Mouse (Mus musculus): ENCODE measurements around the gene Rad51b. TPM values are rescaled to one million over a fixed set of nuclear protein-coding genes. Genes with fewer than 3 reads are reported as not detected.
A peak's percentile ranks its signal among the peaks of the same experiment; 100 is the strongest.

The Rad51b gene
- polyA plus RNA-seq, 1 experiment from 2014 or later, result 3.9 TPM

DNA sequence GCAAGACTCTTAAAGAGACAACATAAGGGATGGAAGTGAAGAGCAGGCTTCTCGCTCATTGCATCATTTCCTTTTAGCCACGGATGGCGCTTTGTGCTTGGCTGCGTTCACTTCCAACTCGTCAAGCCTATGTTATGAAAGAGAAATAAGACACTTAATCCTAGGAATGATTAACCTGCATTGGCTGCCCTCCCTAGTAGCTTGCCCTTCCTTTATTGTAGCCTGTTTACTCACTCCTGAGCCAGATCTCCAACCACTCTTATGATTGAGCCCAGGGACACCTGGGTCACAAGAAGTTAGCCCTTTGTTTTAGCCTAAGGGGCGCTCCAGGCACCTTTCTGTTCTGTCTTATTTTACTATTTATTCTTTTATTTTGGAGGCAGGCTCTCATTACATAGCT, 244.5 kb downstream of the Rad51b start:
- H3K4me2 ChIP-seq (ENCODE audit: low read length), result no peak overlapping the region
- ATAC-seq (replicated peaks; ENCODE audit: low FRiP score, low read depth) (peak; percentile 73; the same call in 1 of the 2 replicates), DNase-seq (ENCODE audit: low spot score) (peak; percentile 59)
- no peak overlapping the region for H3K4me3 ChIP-seq (replicated peaks; ENCODE audit: low read depth, low read length)
- peak overlapping the region; percentile 44; the same call in 1 of the 2 replicates for H3K27ac ChIP-seq
- no peaks in the 10 kb centered on the region for H3K27me3 ChIP-seq (ENCODE audit: insufficient read depth, low read length)
- H3K9ac ChIP-seq (ENCODE audit: low read depth, low read length), result no peak overlapping the region
- WGBS, result 55% methylated on average over 6 of the region's 6 CpGs
- H3K9me3 ChIP-seq (replicated peaks; ENCODE audit: low read length), result no peaks in the 10 kb centered on the region
- H3K4me1 ChIP-seq (replicated peaks; ENCODE audit: insufficient read depth, low read length), result no peaks in the 10 kb centered on the region
- TF ChIP-seq CTCF (IDR thresholded peaks at IDR 0.05; ENCODE audit: low read depth), result no peak
- no peaks in the 10 kb centered on the region for H3K36me3 ChIP-seq (ENCODE audit: insufficient read depth, low read length)

DNA sequence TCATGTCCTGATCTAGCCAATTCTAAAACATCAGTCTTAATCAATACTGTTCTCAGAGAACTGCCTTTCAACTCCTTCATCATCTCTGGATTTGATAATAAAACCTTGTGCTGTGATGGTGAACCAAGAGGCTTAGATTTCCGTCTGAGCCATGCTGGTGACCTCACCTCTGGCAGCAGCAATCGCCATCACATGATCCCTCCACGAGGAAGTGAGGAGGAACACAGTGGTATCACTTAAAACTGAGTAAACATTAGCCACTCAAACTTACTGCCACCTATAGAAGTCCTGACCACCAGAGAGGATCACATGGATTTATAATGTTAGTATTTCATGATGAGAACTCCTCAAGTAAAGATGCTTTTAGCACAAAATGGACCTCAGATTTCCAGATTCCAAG, 248.0 kb downstream of the Rad51b start:
- 52% methylated on average over 3 of the region's 3 CpGs for WGBS
- no peak for ATAC-seq (replicated peaks; ENCODE audit: low FRiP score, low read depth)
- no peak overlapping the region for H3K4me2 ChIP-seq (ENCODE audit: low read length)

DNA sequence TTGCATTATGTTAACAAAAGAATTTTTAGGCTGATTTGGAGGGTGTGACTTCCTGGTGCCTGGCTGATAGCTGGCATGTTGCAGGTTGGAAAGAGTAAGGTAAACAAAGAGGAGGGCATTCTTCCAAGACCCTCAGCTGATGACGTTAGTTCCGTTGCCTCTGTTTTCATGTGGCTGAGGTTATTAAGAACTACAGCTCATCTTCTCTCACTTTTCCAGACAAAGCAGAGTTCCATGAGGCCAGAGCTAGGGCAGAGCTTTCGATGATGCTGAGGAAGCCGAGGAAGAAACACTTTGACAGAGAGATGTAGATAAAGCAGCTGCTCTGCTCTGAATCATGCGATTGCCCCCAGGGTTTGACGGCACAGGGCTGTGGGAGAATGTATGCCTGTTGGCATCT, 250.5 kb downstream of the Rad51b start:
- Histone ChIP-seq H3K27ac (no peak overlapping the region), H3K4me3 (replicated peaks; ENCODE audit: low read depth, low read length) (no peak overlapping the region), H3K27me3 (ENCODE audit: insufficient read depth, low read length) (no peaks in the 10 kb centered on the region), H3K36me3 (ENCODE audit: insufficient read depth, low read length) (no peaks in the 10 kb centered on the region), H3K4me1 (replicated peaks; ENCODE audit: insufficient read depth, low read length) (no peaks in the 10 kb centered on the region), H3K9ac (ENCODE audit: low read depth, low read length) (no peak overlapping the region), H3K4me2 (ENCODE audit: low read length) (no peak overlapping the region), H3K9me3 (replicated peaks; ENCODE audit: low read length) (no peaks in the 10 kb centered on the region)
- no peak for ATAC-seq (replicated peaks; ENCODE audit: low FRiP score, low read depth)
- no peak for DNase-seq (ENCODE audit: low spot score)
- WGBS, result 59% methylated on average over 6 of the region's 6 CpGs
- TF ChIP-seq CTCF (IDR thresholded peaks at IDR 0.05; ENCODE audit: low read depth), result no peak

More for the DNA sequence above, 248.0 kb downstream of the Rad51b start:
- Histone ChIP-seq H3K27ac (no peak overlapping the region), H3K9ac (ENCODE audit: low read depth, low read length) (no peak overlapping the region), H3K4me1 (replicated peaks; ENCODE audit: insufficient read depth, low read length) (no peaks in the 10 kb centered on the region), H3K36me3 (ENCODE audit: insufficient read depth, low read length) (no peaks in the 10 kb centered on the region), H3K9me3 (replicated peaks; ENCODE audit: low read length) (no peaks in the 10 kb centered on the region), H3K27me3 (ENCODE audit: insufficient read depth, low read length) (no peaks in the 10 kb centered on the region), H3K4me3 (replicated peaks; ENCODE audit: low read depth, low read length) (no peak overlapping the region)
- DNase-seq (ENCODE audit: low spot score), result no peak
- no peak for TF ChIP-seq CTCF (IDR thresholded peaks at IDR 0.05; ENCODE audit: low read depth)

DNA sequence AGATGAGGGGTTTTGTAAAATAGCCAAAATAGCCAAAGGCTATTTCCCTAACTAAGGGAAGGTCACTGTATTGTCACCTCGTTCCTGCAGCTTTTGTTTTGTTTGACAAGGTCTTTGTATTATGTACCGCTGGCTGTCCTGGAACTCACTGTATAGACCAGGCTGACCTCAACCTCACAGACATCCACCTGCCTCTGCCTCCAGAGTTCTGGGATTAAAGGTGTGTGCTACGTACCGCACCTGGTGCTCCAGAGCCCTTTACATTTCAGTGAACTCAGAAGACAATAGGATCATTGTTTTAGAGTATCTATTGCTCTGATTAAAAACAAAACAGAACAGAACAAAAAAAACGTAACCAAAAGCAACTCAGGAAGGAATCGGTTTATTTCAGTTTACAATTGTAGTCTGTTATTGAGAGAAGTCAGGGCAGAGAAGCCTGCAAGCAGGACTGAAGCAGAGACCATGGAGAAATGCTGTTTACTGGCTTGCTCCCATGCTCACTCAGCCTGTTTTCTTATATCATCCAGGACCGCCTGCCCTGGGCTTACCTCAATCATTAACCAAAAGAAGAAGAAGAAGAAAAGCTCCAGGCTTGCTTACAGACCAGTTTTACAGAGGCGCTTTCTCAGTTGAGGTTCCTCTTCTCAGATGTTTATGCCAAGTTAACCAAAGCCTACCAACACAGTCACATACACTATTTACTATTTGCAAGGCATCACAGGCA, 251.7 kb downstream of the Rad51b start:
- 58% methylated on average over 8 of the region's 8 CpGs for WGBS

DNA sequence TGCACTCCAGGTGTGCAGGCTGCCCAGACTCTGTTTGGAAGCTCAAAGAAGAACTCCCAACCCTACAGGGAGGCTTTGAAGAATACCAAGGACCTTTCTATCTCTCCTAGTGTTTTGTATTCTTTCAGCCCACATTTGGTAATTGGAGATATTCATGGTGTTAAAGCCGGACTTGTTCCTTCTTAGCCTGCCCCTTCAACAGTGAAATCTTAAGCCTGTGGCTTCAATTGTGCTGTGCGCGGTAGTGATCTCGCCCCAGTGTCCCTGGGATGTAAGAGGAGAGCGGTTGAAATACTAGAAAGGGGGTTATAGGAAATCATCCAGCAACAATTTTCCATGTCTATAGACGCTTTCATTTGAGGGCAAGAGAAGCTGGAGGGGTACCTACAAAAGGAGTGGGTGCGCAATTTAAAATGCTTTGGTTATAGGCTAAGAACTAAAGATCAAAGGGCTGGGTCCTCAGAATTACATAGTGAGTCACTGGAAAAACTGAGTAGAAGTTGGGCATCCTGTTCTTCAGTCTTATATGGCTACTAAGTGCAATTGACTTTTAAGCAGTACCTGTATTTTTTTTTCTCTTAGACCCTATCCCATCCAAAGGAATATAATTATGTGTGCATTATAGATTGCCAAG, 253.1 kb downstream of the Rad51b start:
- Histone ChIP-seq H3K9ac (ENCODE audit: low read depth, low read length) (no peak overlapping the region), H3K4me3 (replicated peaks; ENCODE audit: low read depth, low read length) (no peak overlapping the region), H3K27me3 (ENCODE audit: insufficient read depth, low read length) (no peaks in the 10 kb centered on the region), H3K4me2 (ENCODE audit: low read length) (no peak overlapping the region), H3K36me3 (ENCODE audit: insufficient read depth, low read length) (no peaks in the 10 kb centered on the region), H3K27ac (no peak overlapping the region), H3K4me1 (replicated peaks; ENCODE audit: insufficient read depth, low read length) (no peaks in the 10 kb centered on the region), H3K9me3 (replicated peaks; ENCODE audit: low read length) (no peaks in the 10 kb centered on the region)
- DNase-seq (ENCODE audit: low spot score) (no peak), ATAC-seq (replicated peaks; ENCODE audit: low FRiP score, low read depth) (no peak)
- WGBS, result 92% methylated on average over 7 of the region's 7 CpGs
- no peak for TF ChIP-seq CTCF (IDR thresholded peaks at IDR 0.05; ENCODE audit: low read depth)

More for the DNA sequence above, 251.7 kb downstream of the Rad51b start:
- Histone ChIP-seq H3K36me3 (ENCODE audit: insufficient read depth, low read length) (no peaks in the 10 kb centered on the region), H3K4me1 (replicated peaks; ENCODE audit: insufficient read depth, low read length) (no peaks in the 10 kb centered on the region), H3K27ac (peak overlapping the region; percentile 19; the same call in 1 of the 2 replicates), H3K9ac (ENCODE audit: low read depth, low read length) (no peak overlapping the region), H3K27me3 (ENCODE audit: insufficient read depth, low read length) (no peaks in the 10 kb centered on the region), H3K4me2 (ENCODE audit: low read length) (no peak overlapping the region), H3K4me3 (replicated peaks; ENCODE audit: low read depth, low read length) (no peak overlapping the region), H3K9me3 (replicated peaks; ENCODE audit: low read length) (no peaks in the 10 kb centered on the region)
- no peak for DNase-seq (ENCODE audit: low spot score)
- TF ChIP-seq CTCF (IDR thresholded peaks at IDR 0.05; ENCODE audit: low read depth), result no peak
- no peak for ATAC-seq (replicated peaks; ENCODE audit: low FRiP score, low read depth)

DNA sequence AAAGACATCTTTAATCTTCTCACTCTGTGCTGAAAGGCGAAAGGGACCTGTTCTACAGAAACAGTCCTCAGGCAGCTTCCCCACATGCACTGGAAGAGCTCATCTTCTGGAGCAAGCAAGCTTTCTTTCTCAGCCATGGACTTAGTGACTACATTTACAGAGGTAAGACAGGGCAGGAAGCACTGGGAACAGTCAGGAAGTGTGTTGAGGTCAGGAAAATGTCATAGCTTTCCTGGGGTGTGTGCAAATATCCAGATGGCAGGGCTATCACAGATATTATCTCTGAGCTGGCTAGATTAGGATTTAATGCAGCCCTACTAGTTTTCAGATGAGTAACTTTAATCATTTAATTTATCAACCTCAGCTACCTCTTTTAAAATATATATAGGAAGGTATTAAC, 254.2 kb downstream of the Rad51b start:
- no peak for ATAC-seq (replicated peaks; ENCODE audit: low FRiP score, low read depth)

More for the DNA sequence above, 254.2 kb downstream of the Rad51b start:
- Histone ChIP-seq H3K4me1 (replicated peaks; ENCODE audit: insufficient read depth, low read length) (no peaks in the 10 kb centered on the region), H3K36me3 (ENCODE audit: insufficient read depth, low read length) (no peaks in the 10 kb centered on the region), H3K4me2 (ENCODE audit: low read length) (no peak overlapping the region), H3K4me3 (replicated peaks; ENCODE audit: low read depth, low read length) (no peak overlapping the region), H3K27me3 (ENCODE audit: insufficient read depth, low read length) (no peaks in the 10 kb centered on the region), H3K9ac (ENCODE audit: low read depth, low read length) (no peak overlapping the region), H3K27ac (no peak overlapping the region), H3K9me3 (replicated peaks; ENCODE audit: low read length) (no peaks in the 10 kb centered on the region)
- DNase-seq (ENCODE audit: low spot score), result no peak
- WGBS, result 71% methylated on average over 1 of the region's 1 CpGs
- TF ChIP-seq CTCF (IDR thresholded peaks at IDR 0.05; ENCODE audit: low read depth), result no peak

All from kidney, postnatal 0 days (tissue).